Mouse (Mus musculus): ENCODE results near the gene Erbb2. TPM values are rescaled to one million over a fixed set of nuclear protein-coding genes. Genes with fewer than 3 reads are reported as not detected.

Erbb2 gene
- polyA plus RNA-seq, 1 experiment, result 1.5 TPM

- Histone ChIP-seq H3K27ac (ENCODE audit: control insufficient read depth, insufficient read depth, low read depth, low read length) (no peak overlapping the region), H3K27me3 (ENCODE audit: control insufficient read depth, insufficient read depth, low read length) (no peaks in the 10 kb centered on the region), H3K36me3 (ENCODE audit: control insufficient read depth, insufficient read depth, low read length) (no peaks in the 10 kb centered on the region), H3K4me3 (ENCODE audit: control insufficient read depth, low read depth, low read length) (no peak overlapping the region), H3K4me1 (ENCODE audit: control insufficient read depth, insufficient read depth, low read length) (peaks cover 7% of the 10 kb centered on the region)
- TF ChIP-seq POLR2A (IDR thresholded peaks at IDR 0.05; ENCODE audit: control insufficient read depth, low read depth, low read length) (no peak), CTCF (IDR thresholded peaks at IDR 0.05; ENCODE audit: control insufficient read depth, insufficient read depth, insufficient replicate concordance, low read depth, low read length) (no peak)
Observed at GRCm38 (mm10) chr11:98406621-98407020, 5.6 kb upstream of the Erbb2 start.

DNA sequence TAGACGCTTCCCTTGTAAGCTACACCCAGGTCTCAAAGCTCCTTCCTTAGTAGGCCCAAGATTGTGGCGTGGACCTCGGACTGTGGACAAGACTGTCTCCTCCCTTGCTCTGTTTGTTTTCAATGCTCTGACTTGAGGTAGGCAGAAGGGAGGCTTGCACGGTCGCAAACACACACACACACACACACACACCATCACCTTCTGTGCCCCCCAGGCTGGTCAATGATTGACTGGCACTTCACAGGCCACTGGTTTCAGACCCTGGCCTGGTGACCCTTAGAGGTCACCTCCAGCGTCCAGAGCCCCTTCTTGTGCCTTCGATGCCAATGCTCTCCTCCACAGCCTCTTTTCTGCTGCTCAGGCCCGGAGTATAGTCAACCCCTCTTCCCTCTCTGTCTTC is 3.4 kb upstream of the Erbb2 start:
- Histone ChIP-seq H3K27ac (ENCODE audit: control insufficient read depth, insufficient read depth, low read depth, low read length) (no peak overlapping the region), H3K36me3 (ENCODE audit: control insufficient read depth, insufficient read depth, low read length) (no peaks in the 10 kb centered on the region), H3K4me1 (ENCODE audit: control insufficient read depth, insufficient read depth, low read length) (peaks cover 16% of the 10 kb centered on the region), H3K4me3 (ENCODE audit: control insufficient read depth, low read depth, low read length) (no peak overlapping the region), H3K27me3 (ENCODE audit: control insufficient read depth, insufficient read depth, low read length) (no peaks in the 10 kb centered on the region)
- TF ChIP-seq POLR2A (IDR thresholded peaks at IDR 0.05; ENCODE audit: control insufficient read depth, low read depth, low read length), result no peak
- no peak for TF ChIP-seq CTCF (IDR thresholded peaks at IDR 0.05; ENCODE audit: control insufficient read depth, insufficient read depth, insufficient replicate concordance, low read depth, low read length)

DNA sequence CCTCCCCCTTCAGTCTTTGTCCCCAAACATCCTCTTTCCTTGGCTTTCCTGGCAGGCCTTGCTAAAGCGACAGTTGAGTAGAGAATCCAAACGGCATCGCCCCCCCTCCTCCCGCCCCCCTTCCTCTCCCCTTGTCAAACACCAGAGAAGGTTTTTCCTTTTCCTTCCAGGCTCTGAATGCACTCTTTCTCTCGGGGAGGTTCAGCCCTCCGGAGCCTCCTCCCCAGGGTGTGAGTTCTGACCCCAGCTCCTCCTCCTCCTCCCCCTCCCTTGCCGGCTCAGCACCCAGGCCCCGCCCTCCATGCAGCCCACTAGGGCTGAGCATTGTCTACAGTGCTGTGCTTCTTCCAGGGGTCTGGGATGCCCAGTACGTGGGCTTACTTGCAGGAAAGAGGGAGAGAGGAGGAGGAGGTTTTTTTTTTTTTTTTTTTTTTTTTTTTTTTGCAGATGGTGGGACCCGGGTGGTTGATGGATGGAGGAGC is 2.9 kb upstream of the Erbb2 start:
- Histone ChIP-seq H3K27ac (ENCODE audit: control insufficient read depth, insufficient read depth, low read depth, low read length) (no peak overlapping the region), H3K27me3 (ENCODE audit: control insufficient read depth, insufficient read depth, low read length) (no peaks in the 10 kb centered on the region), H3K4me3 (ENCODE audit: control insufficient read depth, low read depth, low read length) (no peak overlapping the region)

GRCm38 (mm10) chr11:98412797-98413301 is 579 bp downstream of the Erbb2 start:
- TF ChIP-seq CTCF (IDR thresholded peaks at IDR 0.05; ENCODE audit: control insufficient read depth, insufficient read depth, insufficient replicate concordance, low read depth, low read length), result no peak
- no peak for TF ChIP-seq POLR2A (IDR thresholded peaks at IDR 0.05; ENCODE audit: control insufficient read depth, low read depth, low read length)
- H3K27me3 ChIP-seq (ENCODE audit: control insufficient read depth, insufficient read depth, low read length), result no peaks in the 10 kb centered on the region

More for the DNA sequence above, 2.9 kb upstream of the Erbb2 start:
- Histone ChIP-seq H3K4me1 (ENCODE audit: control insufficient read depth, insufficient read depth, low read length) (peaks cover 16% of the 10 kb centered on the region), H3K36me3 (ENCODE audit: control insufficient read depth, insufficient read depth, low read length) (no peaks in the 10 kb centered on the region)
- TF ChIP-seq POLR2A (IDR thresholded peaks at IDR 0.05; ENCODE audit: control insufficient read depth, low read depth, low read length), result no peak
- no peak for TF ChIP-seq CTCF (IDR thresholded peaks at IDR 0.05; ENCODE audit: control insufficient read depth, insufficient read depth, insufficient replicate concordance, low read depth, low read length)

GRCm38 (mm10) chr11:98413731-98414130 is 1.5 kb downstream of the Erbb2 start:
- Histone ChIP-seq H3K27ac (ENCODE audit: control insufficient read depth, insufficient read depth, low read depth, low read length) (no peak overlapping the region), H3K36me3 (ENCODE audit: control insufficient read depth, insufficient read depth, low read length) (no peaks in the 10 kb centered on the region), H3K4me3 (ENCODE audit: control insufficient read depth, low read depth, low read length) (no peak overlapping the region), H3K27me3 (ENCODE audit: control insufficient read depth, insufficient read depth, low read length) (no peaks in the 10 kb centered on the region), H3K4me1 (ENCODE audit: control insufficient read depth, insufficient read depth, low read length) (peaks cover 15% of the 10 kb centered on the region)
- no peak for TF ChIP-seq CTCF (IDR thresholded peaks at IDR 0.05; ENCODE audit: control insufficient read depth, insufficient read depth, insufficient replicate concordance, low read depth, low read length)
- no peak for TF ChIP-seq POLR2A (IDR thresholded peaks at IDR 0.05; ENCODE audit: control insufficient read depth, low read depth, low read length)

More at GRCm38 (mm10) chr11:98412797-98413301, 579 bp downstream of the Erbb2 start:
- Histone ChIP-seq H3K27ac (ENCODE audit: control insufficient read depth, insufficient read depth, low read depth, low read length) (no peak overlapping the region), H3K4me3 (ENCODE audit: control insufficient read depth, low read depth, low read length) (peak overlapping the region; percentile 76), H3K4me1 (ENCODE audit: control insufficient read depth, insufficient read depth, low read length) (peaks cover 16% of the 10 kb centered on the region), H3K36me3 (ENCODE audit: control insufficient read depth, insufficient read depth, low read length) (no peaks in the 10 kb centered on the region)

DNA sequence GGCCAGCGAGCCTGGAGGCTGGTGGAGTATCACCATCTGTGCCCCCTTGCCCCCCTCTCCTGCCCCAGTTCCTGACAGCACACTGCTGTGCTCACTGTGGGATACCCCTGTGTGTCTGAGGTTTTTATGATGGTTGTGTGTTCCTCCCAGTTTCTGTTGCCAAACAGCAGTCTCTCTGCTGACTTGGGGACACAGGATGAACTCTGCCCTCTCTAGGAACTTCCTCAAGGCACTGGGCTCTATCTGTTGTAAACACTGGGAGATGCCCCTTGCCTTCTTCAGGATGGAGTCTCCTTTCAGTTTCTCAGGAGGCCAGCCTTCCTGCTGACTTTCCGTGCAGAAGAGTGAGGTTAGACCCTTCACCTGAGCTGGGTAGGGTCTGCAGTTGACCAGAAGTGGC is 1.9 kb downstream of the Erbb2 start:
- Histone ChIP-seq H3K27me3 (ENCODE audit: control insufficient read depth, insufficient read depth, low read length) (no peaks in the 10 kb centered on the region), H3K4me3 (ENCODE audit: control insufficient read depth, low read depth, low read length) (no peak overlapping the region), H3K4me1 (ENCODE audit: control insufficient read depth, insufficient read depth, low read length) (peaks cover 12% of the 10 kb centered on the region)

GRCm38 (mm10) chr11:98417074-98417473 is 4.8 kb downstream of the Erbb2 start:
- no peaks in the 10 kb centered on the region for H3K36me3 ChIP-seq (ENCODE audit: control insufficient read depth, insufficient read depth, low read length)
- TF ChIP-seq CTCF (IDR thresholded peaks at IDR 0.05; ENCODE audit: control insufficient read depth, insufficient read depth, insufficient replicate concordance, low read depth, low read length), result no peak
- H3K4me1 ChIP-seq (ENCODE audit: control insufficient read depth, insufficient read depth, low read length), result peaks cover 8% of the 10 kb centered on the region
- H3K4me3 ChIP-seq (ENCODE audit: control insufficient read depth, low read depth, low read length), result no peak overlapping the region
- no peak overlapping the region for H3K27ac ChIP-seq (ENCODE audit: control insufficient read depth, insufficient read depth, low read depth, low read length)
- no peaks in the 10 kb centered on the region for H3K27me3 ChIP-seq (ENCODE audit: control insufficient read depth, insufficient read depth, low read length)

More for the DNA sequence above, 1.9 kb downstream of the Erbb2 start:
- no peak for TF ChIP-seq POLR2A (IDR thresholded peaks at IDR 0.05; ENCODE audit: control insufficient read depth, low read depth, low read length)
- TF ChIP-seq CTCF (IDR thresholded peaks at IDR 0.05; ENCODE audit: control insufficient read depth, insufficient read depth, insufficient replicate concordance, low read depth, low read length), result no peak
- no peak overlapping the region for H3K27ac ChIP-seq (ENCODE audit: control insufficient read depth, insufficient read depth, low read depth, low read length)
- no peaks in the 10 kb centered on the region for H3K36me3 ChIP-seq (ENCODE audit: control insufficient read depth, insufficient read depth, low read length)
